Mouse (Mus musculus) bone marrow macrophage, adult 2 months (primary cell): Measurements from ENCODE around the gene Arl4d. TPM values are rescaled to one million over a fixed set of nuclear protein-coding genes. Genes with fewer than 3 reads are reported as not detected.

Source experiments
- H3K27ac ChIP-seq: 2 replicates; pipeline ENCODE4 v1.5.1; 2012; ENCODE audit warnings: low read depth, low read length; ENCODE audit not compliant: insufficient read depth
- H3K4me1 ChIP-seq: 2 replicates; pipeline ENCODE4 v1.6.1; 2012; ENCODE audit warnings: low read length; ENCODE audit not compliant: control insufficient read depth, insufficient read depth
- H3K4me3 ChIP-seq: 2 replicates; pipeline ENCODE4 v1.5.1; 2012; ENCODE audit warnings: mild to moderate bottlenecking, low read length, moderate library complexity; ENCODE audit not compliant: insufficient read depth
- CTCF ChIP-seq: IDR thresholded peaks from 2 replicates; pipeline ENCODE4 v1.5.1; 2012; ENCODE audit warnings: low read depth, mild to moderate bottlenecking, low read length, moderate library complexity
- POLR2A ChIP-seq: IDR thresholded peaks from 2 replicates; pipeline ENCODE4 v1.6.1; 2012; ENCODE audit warnings: mild to moderate bottlenecking, low read depth, low read length, borderline replicate concordance
- polyA plus RNA-seq: library from polyadenylated mRNA; stranded (reverse); fragments of >200 nt; gene quantifications from 2 replicates; pipeline ENCODE4 v1.2.4, GENCODE M21; 2012; ENCODE audit not compliant: missing spikeins, insufficient read depth, insufficient read length

The Arl4d gene
- polyA plus RNA-seq, 1 experiment, result 0.80 TPM

DNA sequence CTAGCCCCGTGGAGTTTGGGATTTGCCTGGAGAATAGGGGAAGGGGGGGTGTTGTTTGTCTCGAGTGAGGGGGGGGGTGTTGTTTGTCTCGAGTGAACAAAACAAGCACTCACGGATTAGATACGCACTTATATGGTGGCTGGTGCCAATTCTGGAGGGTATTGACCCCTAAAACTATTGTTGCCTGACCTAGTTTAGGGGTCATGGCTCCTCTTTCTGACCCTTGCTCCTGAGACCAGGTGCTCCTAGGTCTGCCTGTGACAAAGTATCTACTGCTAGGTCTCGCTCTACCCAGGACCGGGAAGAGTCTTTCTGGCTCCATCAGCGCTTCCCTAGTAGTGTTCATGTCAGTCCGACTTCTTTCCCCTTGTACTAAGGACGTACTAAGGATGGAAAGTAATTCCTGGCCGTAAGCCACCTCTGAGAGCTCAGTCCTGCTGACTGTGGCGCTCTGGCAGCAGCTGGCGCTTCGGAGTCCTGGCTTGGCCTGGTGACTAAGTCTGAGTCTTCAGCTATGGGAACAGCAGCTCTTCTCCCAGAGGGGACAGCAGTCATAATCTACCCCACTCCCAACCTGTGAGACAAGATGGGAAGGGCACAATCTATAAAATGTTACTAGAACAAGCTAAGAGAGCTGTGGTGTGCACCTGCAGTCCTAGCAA, 2.7 kb downstream of the Arl4d start:
- Histone ChIP-seq H3K4me1 (no peaks in the 10 kb centered on the region), H3K4me3 (no peak overlapping the region), H3K27ac (no peak overlapping the region)
- no peak for TF ChIP-seq CTCF
- TF ChIP-seq POLR2A, result no peak

DNA sequence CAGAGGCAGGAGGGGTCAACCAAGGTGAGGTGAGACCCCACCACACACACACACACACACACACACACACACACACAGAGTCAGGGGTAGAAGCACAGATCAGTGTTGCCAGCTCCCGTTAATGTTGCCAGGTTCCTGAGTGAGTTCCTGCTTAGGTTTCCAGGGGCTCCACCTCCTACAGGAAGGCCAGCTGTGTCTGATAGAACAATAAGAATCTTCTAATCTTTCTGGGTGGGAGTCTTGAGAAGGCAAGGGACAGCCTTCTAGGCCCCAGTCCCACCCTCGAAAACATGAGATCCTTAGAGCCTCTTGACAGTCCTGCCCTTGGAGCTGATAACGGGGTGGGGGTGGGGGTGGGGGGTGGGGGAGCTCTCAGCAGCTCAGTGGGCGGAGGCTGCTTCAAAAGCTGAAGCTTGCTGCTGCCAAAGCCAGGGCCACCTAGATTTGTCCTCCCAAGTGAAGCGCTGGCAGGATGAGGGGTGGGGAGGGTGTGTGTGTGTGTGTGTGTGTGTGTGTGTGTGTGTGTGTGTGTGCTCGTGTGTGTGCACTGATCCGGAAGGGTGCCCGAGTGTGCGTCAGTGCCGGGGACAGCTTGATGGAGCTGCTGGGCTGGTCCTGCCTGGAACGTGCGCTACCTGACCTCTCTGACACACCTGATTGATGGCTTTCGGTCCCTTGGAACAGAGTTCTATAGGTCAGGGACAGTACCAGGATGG, 3.4 kb downstream of the Arl4d start:
- H3K4me1 ChIP-seq, result no peaks in the 10 kb centered on the region
- H3K27ac ChIP-seq, result no peak overlapping the region
- no peak overlapping the region for H3K4me3 ChIP-seq
- TF ChIP-seq CTCF (no peak), POLR2A (no peak)

GRCm38 (mm10) chr11:101670334-101670733, 5.0 kb downstream of the Arl4d start:
- no peak for TF ChIP-seq POLR2A
- no peak for TF ChIP-seq CTCF
- Histone ChIP-seq H3K27ac (no peak overlapping the region), H3K4me1 (no peaks in the 10 kb centered on the region), H3K4me3 (no peak overlapping the region)

DNA sequence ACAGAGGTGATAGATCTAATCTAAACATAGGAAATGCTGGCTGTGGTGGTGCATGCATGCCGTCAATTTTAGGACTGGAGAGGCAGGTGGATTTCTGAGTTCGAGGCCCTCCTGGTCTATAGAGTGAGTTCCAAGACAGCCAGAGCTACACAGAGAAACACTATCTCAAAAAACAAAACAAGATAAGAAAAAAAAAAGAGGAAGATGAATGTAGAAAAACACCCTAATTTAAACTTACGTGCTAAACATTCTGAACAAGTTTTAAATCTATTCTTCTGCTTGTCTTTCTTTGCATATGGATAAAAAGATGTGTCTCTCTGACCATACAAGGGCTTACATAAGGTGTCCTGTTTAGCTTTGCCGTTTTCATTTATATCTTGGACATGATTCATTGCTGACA, 5.9 kb downstream of the Arl4d start:
- Histone ChIP-seq H3K27ac (no peak overlapping the region), H3K4me1 (no peaks in the 10 kb centered on the region), H3K4me3 (no peak overlapping the region)
- TF ChIP-seq CTCF, result no peak
- TF ChIP-seq POLR2A, result no peak

GRCm38 (mm10) chr11:101673010-101673642, 7.8 kb downstream of the Arl4d start:
- TF ChIP-seq POLR2A, result no peak
- no peak for TF ChIP-seq CTCF

DNA sequence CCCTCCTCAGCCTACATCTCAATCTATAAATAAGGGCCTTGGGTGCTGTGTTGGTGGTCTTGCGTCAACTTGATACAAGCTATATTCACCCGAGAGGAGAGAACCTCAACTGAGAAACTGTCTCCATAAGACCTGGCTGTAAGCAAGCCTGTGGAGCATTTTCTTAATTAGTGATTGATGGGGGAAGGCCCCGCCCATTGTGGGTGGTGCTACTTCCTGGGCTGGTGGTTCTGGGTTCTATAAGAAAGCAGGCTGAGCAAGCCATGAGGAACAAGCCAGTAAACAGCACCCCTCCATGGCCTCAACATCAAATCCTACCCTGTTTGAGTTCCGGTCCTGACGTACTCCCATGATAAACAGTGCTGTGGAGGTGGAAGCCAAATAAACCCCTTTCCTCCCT, 8.8 kb downstream of the Arl4d start:
- TF ChIP-seq CTCF, result no peak
- TF ChIP-seq POLR2A, result no peak
- Histone ChIP-seq H3K27ac (no peak overlapping the region), H3K4me3 (no peak overlapping the region), H3K4me1 (no peaks in the 10 kb centered on the region)

More at GRCm38 (mm10) chr11:101673010-101673642, 7.8 kb downstream of the Arl4d start:
- Histone ChIP-seq H3K4me3 (no peak overlapping the region), H3K4me1 (no peaks in the 10 kb centered on the region), H3K27ac (no peak overlapping the region)

GRCm38 (mm10) chr11:101675349-101675748, 10.0 kb downstream of the Arl4d start:
- TF ChIP-seq POLR2A (no peak), CTCF (no peak)
- no peak overlapping the region for H3K27ac ChIP-seq
- H3K4me1 ChIP-seq, result no peaks in the 10 kb centered on the region
- H3K4me3 ChIP-seq, result no peak overlapping the region

- H3K4me3 ChIP-seq, result no peak overlapping the region
- TF ChIP-seq CTCF, result no peak
- no peak for TF ChIP-seq POLR2A
- no peaks in the 10 kb centered on the region for H3K4me1 ChIP-seq
- H3K27ac ChIP-seq, result no peak overlapping the region
Measured at GRCm38 (mm10) chr11:101677655-101678054, 12.3 kb downstream of the Arl4d start.

DNA sequence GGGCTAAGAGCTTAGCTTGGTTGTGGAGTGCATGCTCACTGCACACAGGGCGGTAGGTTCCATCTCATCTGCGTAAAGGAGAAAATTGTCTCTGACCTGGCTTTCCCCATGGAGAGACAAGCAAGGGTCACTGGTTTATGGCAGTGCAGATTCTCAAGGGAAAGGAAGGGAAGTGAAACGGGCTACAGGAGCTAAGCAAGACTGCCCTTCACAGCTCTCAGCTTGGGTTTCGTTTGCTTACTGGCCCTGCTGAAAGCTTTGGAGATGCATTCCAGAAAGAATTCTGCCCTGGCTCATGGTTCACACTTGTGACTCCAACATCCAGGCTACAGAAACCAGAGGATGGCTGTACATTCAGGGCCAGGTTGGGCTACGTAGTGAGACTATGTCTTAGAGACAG, 13.4 kb downstream of the Arl4d start:
- TF ChIP-seq POLR2A (no peak), CTCF (no peak)
- Histone ChIP-seq H3K27ac (no peak overlapping the region), H3K4me1 (no peaks in the 10 kb centered on the region), H3K4me3 (no peak overlapping the region)

GRCm38 (mm10) chr11:101679907-101680306, 14.6 kb downstream of the Arl4d start:
- no peak overlapping the region for H3K27ac ChIP-seq
- no peak overlapping the region for H3K4me3 ChIP-seq
- TF ChIP-seq POLR2A, result no peak
- no peak for TF ChIP-seq CTCF
- no peaks in the 10 kb centered on the region for H3K4me1 ChIP-seq
